In the genomic region with DNA sequence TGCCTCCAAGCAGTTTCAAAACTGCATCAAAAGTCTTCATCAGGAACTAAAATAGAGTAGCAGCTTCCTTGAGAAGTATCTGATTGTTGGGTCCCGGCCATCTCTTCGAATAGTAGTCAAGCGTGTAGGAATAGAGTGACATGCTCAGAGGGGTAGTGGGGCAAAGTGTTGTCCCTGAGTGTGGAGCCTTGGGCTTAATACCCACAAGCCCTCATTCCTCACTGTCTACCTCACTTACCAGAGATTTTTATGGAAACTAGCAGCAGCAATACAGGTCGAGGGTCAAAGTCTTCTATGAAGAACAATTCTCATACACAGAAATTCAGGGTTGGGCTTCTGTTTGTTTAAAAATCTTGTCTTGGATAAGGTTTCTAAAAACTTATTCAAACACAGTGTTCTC, we compare ENCODE assay signal across 25 mouse cellular contexts. TPM values are rescaled to one million over a fixed set of nuclear protein-coding genes. Genes with fewer than 3 reads are reported as not detected.
DNase-seq lines count a peak whose midpoint lies in the region; ATAC-seq and TF ChIP-seq lines count a peak whose summit lies in the region.
"Had no signal": no experiment of that assay in that cellular context is flagged by ENCODE, and none has a peak within 500 bp of the region (broad histone marks: within the 10 kb centered on the region; RNA-seq: fewer than 3 reads in every experiment).

No protein-coding gene starts in this region.

- 84% methylated on average over 4 of the region's 4 CpGs for WGBS in intestine, embryonic 15.5 days
- WGBS in intestine, postnatal 0 days, result 74% methylated on average over 4 of the region's 4 CpGs
- 85% methylated on average over 4 of the region's 4 CpGs for WGBS in stomach, embryonic 14.5 days
- WGBS in stomach, postnatal 0 days, result 84% methylated on average over 4 of the region's 4 CpGs

- no peak overlapping the region for H3K4me2 ChIP-seq in intestine, embryonic 15.5 days (replicated peaks)
- H3K4me2 ChIP-seq in intestine, postnatal 0 days (replicated peaks; ENCODE audit: low read depth), result no peak overlapping the region
- H3K4me2 ChIP-seq in stomach, embryonic 14.5 days (replicated peaks; ENCODE audit: low read depth, low read length), result no peak overlapping the region
- H3K4me2 ChIP-seq in stomach, postnatal 0 days (replicated peaks; ENCODE audit: low read depth), result no peak overlapping the region

- no peak overlapping the region for H3K27ac ChIP-seq in intestine, embryonic 15.5 days
- H3K27ac ChIP-seq in intestine, postnatal 0 days (ENCODE audit: low read depth, low read length), result no peak overlapping the region
- H3K27ac ChIP-seq in stomach, embryonic 14.5 days (ENCODE audit: low read length), result no peak overlapping the region
- H3K27ac ChIP-seq in stomach, postnatal 0 days (replicated peaks), result no peak overlapping the region
- peak overlapping the region; percentile 75; the same call in 1 of the 2 replicates for H3K27ac ChIP-seq in embryonic fibroblast, embryonic 13.5 days (ENCODE audit: insufficient read depth, low read length)

- DNase-seq in stomach, postnatal 0 days (ENCODE audit: low spot score), result no peak
- peak; percentile 56 for DNase-seq in adipocyte (ENCODE audit: low spot score)
- no peak for DNase-seq in adrenal gland, adult (ENCODE audit: inconsistent age in 2 of 2, low spot score in 1 of 2)
- DNase-seq: adrenal gland, adult 2 months; adrenal gland, adult 8-10 months; adrenal gland, postnatal 10 days; adrenal gland, postnatal 14 days; adrenal gland, postnatal 25 days; adrenal gland, postnatal 36 days; B cell, adult 2 months; cerebellum, adult 11 months; cerebellum, adult 11-12 months; cerebellum, adult 18-20 months; cerebellum, adult 2 months had no signal

- H3K27me3 ChIP-seq in intestine, embryonic 15.5 days (replicated peaks), result no peaks in the 10 kb centered on the region
- H3K27me3 ChIP-seq in intestine, postnatal 0 days (replicated peaks; ENCODE audit: control insufficient read depth, insufficient read depth, low read length), result no peaks in the 10 kb centered on the region
- H3K27me3 ChIP-seq in stomach, embryonic 14.5 days (ENCODE audit: control insufficient read depth, insufficient read depth, low read length), result no peaks in the 10 kb centered on the region
- H3K27me3 ChIP-seq in stomach, postnatal 0 days (ENCODE audit: control insufficient read depth, insufficient read depth, low read length), result no peaks in the 10 kb centered on the region
- H3K27me3 ChIP-seq: CH12.LX, Patski had no signal

- H3K36me3 ChIP-seq in intestine, embryonic 15.5 days, result no peaks in the 10 kb centered on the region
- no peaks in the 10 kb centered on the region for H3K36me3 ChIP-seq in intestine, postnatal 0 days (ENCODE audit: control insufficient read depth, insufficient read depth)
- H3K36me3 ChIP-seq in stomach, embryonic 14.5 days (ENCODE audit: control insufficient read depth, insufficient read depth, low read length), result no peaks in the 10 kb centered on the region
- no peaks in the 10 kb centered on the region for H3K36me3 ChIP-seq in stomach, postnatal 0 days (ENCODE audit: control insufficient read depth, insufficient read depth, low read length)
- H3K36me3 ChIP-seq: G1E had no signal

- no peak for TF ChIP-seq EP300 in stomach, postnatal 0 days (optimal IDR thresholded peaks at IDR 0.05)

- ATAC-seq in intestine, embryonic 15.5 days, result peak; percentile 51
- no peak for ATAC-seq in intestine, postnatal 0 days
- ATAC-seq in stomach, embryonic 14.5 days (ENCODE audit: insufficient number of reproducible peaks, insufficient read depth, low FRiP score, low read depth), result peak; percentile 42; the same call in 1 of the 2 replicates
- no peak for ATAC-seq in stomach, postnatal 0 days (ENCODE audit: low FRiP score, low TSS enrichment)
- no peak for ATAC-seq in inflammation-experienced regulatory T-cells, adult 6 months
- ATAC-seq: activated CD4-positive, CD25-positive, alpha-beta regulatory T cell, adult 4 months; CD4-positive, CD25-positive, alpha-beta regulatory T cell, adult 4 months had no signal

- no peaks in the 10 kb centered on the region for H3K4me1 ChIP-seq in intestine, embryonic 15.5 days (replicated peaks)
- no peaks in the 10 kb centered on the region for H3K4me1 ChIP-seq in intestine, postnatal 0 days (replicated peaks; ENCODE audit: control insufficient read depth, insufficient read depth, low read length)
- H3K4me1 ChIP-seq in stomach, embryonic 14.5 days (ENCODE audit: control insufficient read depth, insufficient read depth, low read length), result no peaks in the 10 kb centered on the region
- H3K4me1 ChIP-seq in stomach, postnatal 0 days (replicated peaks; ENCODE audit: control insufficient read depth, insufficient read depth), result no peaks in the 10 kb centered on the region
- H3K4me1 ChIP-seq in embryonic fibroblast, embryonic 13.5 days (ENCODE audit: control insufficient read depth, insufficient read depth, low read length), result peaks cover 8% of the 10 kb centered on the region; the same call in 1 of the 2 replicates

- H3K9me3 ChIP-seq in intestine, embryonic 15.5 days, result no peaks in the 10 kb centered on the region
- no peaks in the 10 kb centered on the region for H3K9me3 ChIP-seq in intestine, postnatal 0 days (ENCODE audit: control insufficient read depth)
- no peaks in the 10 kb centered on the region for H3K9me3 ChIP-seq in stomach, embryonic 14.5 days (ENCODE audit: control insufficient read depth, low read depth, low read length)
- H3K9me3 ChIP-seq in stomach, postnatal 0 days (ENCODE audit: control insufficient read depth, low read length), result no peaks in the 10 kb centered on the region
- H3K9me3 ChIP-seq: G1E had no signal

- no peak for TF ChIP-seq CTCF in intestine, postnatal 0 days (IDR thresholded peaks at IDR 0.05; ENCODE audit: low read depth)
- TF ChIP-seq CTCF in stomach, postnatal 0 days (IDR thresholded peaks at IDR 0.05; ENCODE audit: low read depth), result no peak
- TF ChIP-seq CTCF in embryonic fibroblast, embryonic 13.5 days (IDR thresholded peaks at IDR 0.05; ENCODE audit: borderline replicate concordance, insufficient read depth, low read length), result no peak

- no peak overlapping the region for H3K9ac ChIP-seq in intestine, embryonic 15.5 days
- H3K9ac ChIP-seq in intestine, postnatal 0 days (ENCODE audit: low read depth, low read length), result no peak overlapping the region
- H3K9ac ChIP-seq in stomach, embryonic 14.5 days (replicated peaks; ENCODE audit: low read depth, low read length), result no peak overlapping the region
- H3K9ac ChIP-seq in stomach, postnatal 0 days (ENCODE audit: low read length), result no peak overlapping the region

- no peak overlapping the region for H3K4me3 ChIP-seq in intestine, embryonic 15.5 days (replicated peaks)
- no peak overlapping the region for H3K4me3 ChIP-seq in intestine, postnatal 0 days (ENCODE audit: low read depth, low read length)
- H3K4me3 ChIP-seq in stomach, embryonic 14.5 days (ENCODE audit: low read depth, low read length), result no peak overlapping the region
- H3K4me3 ChIP-seq in stomach, postnatal 0 days (ENCODE audit: low read depth, low read length), result no peak overlapping the region
- no peak overlapping the region for H3K4me3 ChIP-seq in embryonic fibroblast, embryonic 13.5 days (ENCODE audit: insufficient read depth, low read length)

- TF ChIP-seq POLR2A in embryonic fibroblast, embryonic 13.5 days (IDR thresholded peaks at IDR 0.05; ENCODE audit: low read depth, low read length), result no peak

RNA-seq across cellular contexts. Expression of gene Rtp1, which starts 21.9 kb away (rescaled TPM):
- polyA plus RNA-seq in intestine, embryonic 15.5 days (2015; fragmentation: Nextera tagmentation; extraction: Ambion mirVana), result not detected in 2 replicates
- not detected in 2 replicates for polyA plus RNA-seq in intestine, postnatal 0 days (2015; fragmentation: Nextera tagmentation; extraction: Ambion mirVana)
- polyA plus RNA-seq in stomach, embryonic 14.5 days (2014; fragmentation: Nextera tagmentation; extraction: Ambion mirVana), result not detected in 2 replicates
- polyA plus RNA-seq in stomach, postnatal 0 days (2015; fragmentation: Nextera tagmentation; extraction: Ambion mirVana), result 0.02 TPM in 1 of 2 replicates, not detected in the other
- not detected in 2 replicates for polyA plus RNA-seq in embryonic fibroblast, embryonic 13.5 days (2011; ENCODE audit: insufficient read length, low read depth, missing spikeins)
- polyA plus RNA-seq in inflammation-experienced regulatory T-cells, adult 6 months (2017; shearing (Covaris generic)), result not detected
- polyA plus RNA-seq: activated CD4-positive, CD25-positive, alpha-beta regulatory T cell, adult 4 months; adrenal gland, adult 2 months; C2C12; CD4-positive, CD25-positive, alpha-beta regulatory T cell, adult 4 months; G1E; Patski had no signal

Comparison
In these comparisons a context has a peak if more than half of its experiments do, and no peak if none do; other contexts are left out.
1. ATAC-seq: peak in intestine, embryonic 15.5 days (single experiment) and stomach, embryonic 14.5 days (single experiment); none in intestine, postnatal 0 days (single experiment), stomach, postnatal 0 days (single experiment) and inflammation-experienced regulatory T-cells, adult 6 months (single experiment).